Mouse (Mus musculus) hindbrain, embryonic 15.5 days (tissue): ENCODE measurements around the gene Postn. TPM values are rescaled to one million over a fixed set of nuclear protein-coding genes. Genes with fewer than 3 reads are reported as not detected.

Experiments used
- ATAC-seq: fragments of 200-750 bp; cut with Nextera tagmentation; 2 replicates; pipeline ENCODE4 v1.8.0; 2017; ENCODE audit warnings: low read depth, moderate number of reproducible peaks, moderate TSS enrichment; ENCODE audit not compliant: low FRiP score
- H3K27ac ChIP-seq: fragments of 300-500 bp; sonication (generic); replicated peaks from 2 replicates; pipeline ENCODE4 v1.5.1; 2015; ENCODE audit warnings: mild to moderate bottlenecking, inconsistent platforms
- H3K27me3 ChIP-seq: fragments of 300-500 bp; sonication (generic); 2 replicates; pipeline ENCODE4 v1.6.1; 2015; ENCODE audit warnings: control low read depth, inconsistent platforms
- H3K36me3 ChIP-seq: fragments of 300-500 bp; sonication (generic); 2 replicates; pipeline ENCODE4 v1.6.1; 2015; ENCODE audit warnings: control low read depth, inconsistent platforms
- H3K4me1 ChIP-seq: fragments of 300-500 bp; sonication (generic); replicated peaks from 2 replicates; pipeline ENCODE4 v1.6.1; 2015; ENCODE audit warnings: control low read depth, inconsistent platforms
- H3K4me2 ChIP-seq: fragments of 300-500 bp; sonication (generic); 2 replicates; pipeline ENCODE4 v1.6.1; 2015; ENCODE audit warnings: moderate library complexity, mild to moderate bottlenecking, inconsistent platforms
- H3K4me3 ChIP-seq: fragments of 300-500 bp; sonication (generic); 2 replicates; pipeline ENCODE4 v1.5.1; 2015; ENCODE audit warnings: mild to moderate bottlenecking, inconsistent platforms
- H3K9ac ChIP-seq: fragments of 300-500 bp; sonication (generic); 2 replicates; pipeline ENCODE4 v1.6.1; 2015; ENCODE audit warnings: inconsistent platforms
- H3K9me3 ChIP-seq: fragments of 300-500 bp; sonication (generic); 2 replicates; pipeline ENCODE4 v1.6.1; 2016; ENCODE audit warnings: control low read depth, inconsistent platforms
- WGBS: fragments of 180-500 bp; shearing (Covaris S2); methylation state at CpG from one replicate; pipeline ENCODE4 v1.1.7; 2015; 5-methylcytosine and 5-hydroxymethylcytosine counted together
- polyA plus RNA-seq: library from polyadenylated mRNA; unstranded; fragments of >200 nt; fragmentation: Nextera tagmentation; extraction: Ambion mirVana; gene quantifications from 2 replicates; pipeline ENCODE4 v1.2.1, GENCODE M21; 2015

Postn gene
- polyA plus RNA-seq, 1 experiment from 2014 or later = 23.0 TPM

GRCm38 (mm10) chr3:54420983-54421382, 60.1 kb downstream of the Postn start:
- 87% methylated on average over 6 of the region's 6 CpGs for WGBS
- no peak overlapping the region for H3K27ac ChIP-seq
- H3K4me2 ChIP-seq = no peak overlapping the region
- H3K27me3 ChIP-seq = no peaks in the 10 kb centered on the region
- no peaks in the 10 kb centered on the region for H3K36me3 ChIP-seq
- ATAC-seq = no peak
- H3K4me3 ChIP-seq = no peak overlapping the region
- H3K9me3 ChIP-seq = no peaks in the 10 kb centered on the region
- H3K4me1 ChIP-seq = no peaks in the 10 kb centered on the region; the same call in 1 of the 2 replicates
- H3K9ac ChIP-seq = no peak overlapping the region

- WGBS = 95% methylated on average over 2 of the region's 2 CpGs
- Histone ChIP-seq H3K9ac (no peak overlapping the region), H3K36me3 (no peaks in the 10 kb centered on the region), H3K9me3 (no peaks in the 10 kb centered on the region), H3K27ac (no peak overlapping the region), H3K4me2 (no peak overlapping the region), H3K27me3 (no peaks in the 10 kb centered on the region), H3K4me3 (no peak overlapping the region), H3K4me1 (no peaks in the 10 kb centered on the region; the same call in 1 of the 2 replicates)
- ATAC-seq = no peak
Observed at GRCm38 (mm10) chr3:54421666-54422065, 60.8 kb downstream of the Postn start.

GRCm38 (mm10) chr3:54424146-54424545, 63.2 kb downstream of the Postn start:
- no peak overlapping the region for H3K27ac ChIP-seq
- WGBS = 91% methylated on average over 4 of the region's 4 CpGs
- ATAC-seq = no peak

DNA sequence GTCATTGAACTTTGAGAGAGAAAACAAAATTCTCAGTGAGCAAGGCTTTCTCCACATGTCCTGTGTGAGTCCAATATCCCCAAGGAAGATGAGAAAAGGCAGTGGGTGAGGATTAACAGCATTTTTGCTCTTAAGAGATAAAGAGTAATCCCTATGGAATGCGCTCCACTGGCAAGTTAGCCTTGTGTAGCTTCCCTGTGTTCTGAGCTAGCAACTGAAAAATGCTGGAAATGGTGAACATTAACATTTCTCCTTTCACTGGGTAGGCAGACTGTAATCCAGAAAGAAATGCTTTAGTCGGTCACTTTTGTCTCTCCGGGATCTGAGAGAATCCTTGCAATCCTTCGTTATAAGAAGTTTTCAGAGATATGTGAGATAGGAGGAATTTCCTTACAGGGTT, 70.8 kb downstream of the Postn start:
- WGBS = 85% methylated on average over 4 of the region's 4 CpGs
- H3K27me3 ChIP-seq = no peaks in the 10 kb centered on the region
- H3K4me1 ChIP-seq = no peaks in the 10 kb centered on the region
- no peaks in the 10 kb centered on the region for H3K36me3 ChIP-seq
- ATAC-seq = no peak
- H3K9me3 ChIP-seq = no peaks in the 10 kb centered on the region
- H3K4me3 ChIP-seq = no peak overlapping the region
- no peak overlapping the region for H3K27ac ChIP-seq
- no peak overlapping the region for H3K4me2 ChIP-seq
- H3K9ac ChIP-seq = no peak overlapping the region

More at GRCm38 (mm10) chr3:54424146-54424545, 63.2 kb downstream of the Postn start:
- Histone ChIP-seq H3K4me3 (no peak overlapping the region), H3K27me3 (no peaks in the 10 kb centered on the region), H3K4me1 (no peaks in the 10 kb centered on the region), H3K9me3 (no peaks in the 10 kb centered on the region), H3K4me2 (no peak overlapping the region), H3K9ac (no peak overlapping the region), H3K36me3 (no peaks in the 10 kb centered on the region)

- H3K36me3 ChIP-seq = no peaks in the 10 kb centered on the region
- no peak for ATAC-seq
- WGBS = 77% methylated on average over 6 of the region's 6 CpGs
Observed at GRCm38 (mm10) chr3:54432167-54432566, 71.3 kb downstream of the Postn start.

DNA sequence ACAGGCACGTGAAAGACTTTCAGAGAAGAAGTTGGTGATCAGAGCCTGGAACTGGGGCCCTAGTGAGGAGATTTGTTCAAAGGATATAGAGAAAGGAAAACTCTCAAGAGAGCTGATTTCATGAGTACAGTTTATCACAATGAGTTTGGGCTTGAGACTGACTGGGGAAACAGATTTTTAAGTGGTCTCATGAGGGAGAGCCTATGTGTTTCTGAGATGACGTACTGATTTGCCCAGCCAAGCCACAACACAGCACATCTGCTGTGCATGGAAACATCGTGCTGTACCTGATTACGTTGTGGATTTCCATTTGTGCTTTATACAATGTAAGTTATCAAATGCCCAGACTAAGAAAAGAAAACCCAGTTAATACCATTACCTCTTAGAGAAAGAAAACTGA, 71.7 kb downstream of the Postn start:
- WGBS = 71% methylated on average over 4 of the region's 4 CpGs
- H3K9me3 ChIP-seq = no peaks in the 10 kb centered on the region
- no peak overlapping the region for H3K27ac ChIP-seq
- no peak overlapping the region for H3K4me3 ChIP-seq
- no peak overlapping the region for H3K4me2 ChIP-seq
- no peak for ATAC-seq
- H3K9ac ChIP-seq = no peak overlapping the region
- no peaks in the 10 kb centered on the region for H3K4me1 ChIP-seq
- H3K36me3 ChIP-seq = no peaks in the 10 kb centered on the region
- no peaks in the 10 kb centered on the region for H3K27me3 ChIP-seq

More at GRCm38 (mm10) chr3:54432167-54432566, 71.3 kb downstream of the Postn start:
- Histone ChIP-seq H3K4me3 (no peak overlapping the region), H3K4me1 (no peaks in the 10 kb centered on the region), H3K27ac (no peak overlapping the region), H3K4me2 (no peak overlapping the region), H3K27me3 (no peaks in the 10 kb centered on the region), H3K9ac (no peak overlapping the region), H3K9me3 (no peaks in the 10 kb centered on the region)

DNA sequence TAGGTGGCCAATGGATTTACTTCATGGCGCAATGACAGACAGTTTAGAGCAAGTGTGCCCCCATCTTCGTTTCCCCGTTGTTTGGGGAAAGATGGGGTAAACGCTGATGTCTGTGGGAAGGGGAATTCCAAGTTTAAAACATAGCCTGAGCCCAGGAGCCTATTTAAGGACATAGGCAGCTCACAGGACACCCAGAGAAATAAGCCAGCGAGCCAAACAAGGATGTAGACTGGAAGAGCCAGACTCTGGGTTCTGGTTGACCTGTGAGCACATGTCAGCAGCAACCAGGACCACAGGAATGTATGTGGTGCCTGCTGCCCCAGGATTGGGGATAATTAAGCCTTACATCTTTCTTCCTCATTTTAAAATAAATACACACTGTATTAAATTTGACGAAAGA, 73.7 kb downstream of the Postn start:
- Histone ChIP-seq H3K36me3 (no peaks in the 10 kb centered on the region), H3K9me3 (no peaks in the 10 kb centered on the region), H3K9ac (no peak overlapping the region), H3K4me2 (no peak overlapping the region), H3K4me1 (no peaks in the 10 kb centered on the region), H3K4me3 (no peak overlapping the region), H3K27ac (no peak overlapping the region), H3K27me3 (no peaks in the 10 kb centered on the region)
- WGBS = 95% methylated on average over 6 of the region's 6 CpGs
- ATAC-seq = no peak

GRCm38 (mm10) chr3:54436373-54436964, 75.6 kb downstream of the Postn start:
- H3K36me3 ChIP-seq = no peaks in the 10 kb centered on the region
- no peaks in the 10 kb centered on the region for H3K4me1 ChIP-seq
- H3K27ac ChIP-seq = no peak overlapping the region
- H3K9me3 ChIP-seq = no peaks in the 10 kb centered on the region
- WGBS = 88% methylated on average over 1 of the region's 1 CpGs
- H3K4me3 ChIP-seq = no peak overlapping the region
- no peak for ATAC-seq
- no peak overlapping the region for H3K4me2 ChIP-seq
- H3K27me3 ChIP-seq = no peaks in the 10 kb centered on the region
- H3K9ac ChIP-seq = no peak overlapping the region

Other genes with a start within 250 kb of the Postn start
- 5.7 and 6.5 TPM in 2 replicates for gene Trpc4, start 205.1 kb upstream of the Postn start, polyA plus RNA-seq